Mouse (Mus musculus): ENCODE measurements around the gene Vmn1r93. TPM values are rescaled to one million over a fixed set of nuclear protein-coding genes. Genes with fewer than 3 reads are reported as not detected.
"Not testable (repeated sequence)": the region's sequence is repeated elsewhere in the genome, so short reads cannot be mapped to it uniquely, and the experiment has no call there.

The Vmn1r93 gene
- total RNA-seq (2022) = not detected

- not testable (repeated sequence) for DNase-seq (ENCODE audit: low spot score in 2 of 2)
Observed at GRCm38 (mm10) chr7:20138988-20139387, at the start of gene Vmn1r93. Gene Vmn1r93 (minus strand): TSS chr7:20139088.

- DNase-seq (ENCODE audit: low spot score in 2 of 2) = not testable (repeated sequence)
Observed at GRCm38 (mm10) chr7:20168277-20168676, 29.4 kb upstream of the Vmn1r93 start, which contains the start of gene Vmn1r94. Gene Vmn1r94 (minus strand): TSS chr7:20168377.

- not testable (repeated sequence) for DNase-seq (ENCODE audit: low spot score in 2 of 2)
Observed at GRCm38 (mm10) chr7:20122479-20122878, 16.4 kb downstream of the Vmn1r93 start, which contains the start of gene Gm16442. Gene Gm16442 (minus strand): TSS chr7:20122579.

- DNase-seq (ENCODE audit: low spot score in 2 of 2) = not testable (repeated sequence)
Observed at GRCm38 (mm10) chr7:20099380-20099779, 39.5 kb downstream of the Vmn1r93 start, which contains the start of gene Vmn1r91. Gene Vmn1r91 (plus strand): TSS chr7:20099680.

Other genes with a start within 250 kb of the Vmn1r93 start
- gene Pvr, start 217.9 kb downstream of the Vmn1r93 start, total RNA-seq (2022) = 1 to 10 TPM; 4.3 to 6.7 (median 4.9) TPM
- gene Igsf23, start 188.3 kb downstream of the Vmn1r93 start, total RNA-seq (2022) = not detected
- not detected for gene Ceacam20, start 173.7 kb downstream of the Vmn1r93 start, total RNA-seq (2022)
- not detected for gene Nlrp9b, start 147.6 kb downstream of the Vmn1r93 start, total RNA-seq (2022)
- not detected for gene Vmn1r91, start 39.4 kb downstream of the Vmn1r93 start, total RNA-seq (2022)
- gene Gm16442, start 16.5 kb downstream of the Vmn1r93 start, total RNA-seq (2022) = not detected
- not detected for gene Vmn1r94, start 29.3 kb upstream of the Vmn1r93 start, total RNA-seq (2022)
- not detected for gene Vmn1r95, start 54.6 kb upstream of the Vmn1r93 start, total RNA-seq (2022)
- gene Gm6164, start 66.5 kb upstream of the Vmn1r93 start, total RNA-seq (2022) = not detected
- gene Gm4498, start 94.7 kb upstream of the Vmn1r93 start, total RNA-seq (2022) = not detected
- gene Gm5890, start 123.7 kb upstream of the Vmn1r93 start, total RNA-seq (2022) = not detected
- gene Gm4133, start 195.0 kb upstream of the Vmn1r93 start, total RNA-seq (2022) = not detected
- not detected for gene Gm5728, start 236.3 kb upstream of the Vmn1r93 start, total RNA-seq (2022)